Mouse (Mus musculus): ENCODE results near the gene Tmem51. TPM values are rescaled to one million over a fixed set of nuclear protein-coding genes. Genes with fewer than 3 reads are reported as not detected.
A peak's percentile ranks its signal among the peaks of the same experiment; 100 is the strongest.
"Not testable (repeated sequence)": the region's sequence is repeated elsewhere in the genome, so short reads cannot be mapped to it uniquely, and the experiment has no call there.

Tmem51 gene
- total RNA-seq, 1 experiment = 13.6 TPM

DNA sequence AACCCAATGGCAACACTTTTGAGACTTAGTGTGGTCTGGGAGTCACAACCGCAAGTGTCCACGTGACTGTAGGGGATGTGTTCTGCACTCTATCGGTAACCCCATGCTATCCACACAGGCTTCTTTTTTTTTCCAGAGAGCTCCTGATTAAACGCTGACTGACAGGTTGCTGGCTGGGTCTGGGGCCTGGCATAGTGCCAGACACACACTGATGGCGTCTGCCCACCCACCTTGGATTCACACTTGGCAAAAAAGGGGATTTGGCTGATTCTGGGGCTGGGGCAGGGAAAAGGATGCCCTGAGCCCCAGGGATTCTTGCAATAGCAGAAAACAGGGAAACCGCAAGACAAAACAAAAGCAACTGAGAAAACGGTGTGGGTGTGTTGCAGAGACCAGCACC, 88.0 kb downstream of the Tmem51 start:
- Histone ChIP-seq H3K27ac (ENCODE audit: insufficient read depth, low read depth, low read length, poor library complexity, severe bottlenecking) (no peak overlapping the region), H3K9me3 (ENCODE audit: control insufficient read depth, insufficient read depth, low read depth, low read length) (no peaks in the 10 kb centered on the region), H3K4me3 (ENCODE audit: insufficient read depth in 1 of 2, low read depth in 1 of 2, low read length in 2 of 2, poor library complexity in 1 of 2, severe bottlenecking in 1 of 2) (no peak overlapping the region), H3K9ac (ENCODE audit: insufficient read depth, low read depth, low read length, poor library complexity, severe bottlenecking) (no peak overlapping the region), H3K4me1 (ENCODE audit: control insufficient read depth in 2 of 2, insufficient read depth in 2 of 2, low read length in 2 of 2, poor library complexity in 1 of 2) (peaks cover 0 to 20% of the 10 kb centered on the region in 2 experiments; a peak in 1 of 4 replicates), H3K36me3 (ENCODE audit: control insufficient read depth, insufficient read depth, low read length, poor library complexity, severe bottlenecking) (no peaks in the 10 kb centered on the region)
- in situ Hi-C loops (cut with MboI; ENCODE audit: low sequenced_read_pairs in 2 of 2, unreplicated experiment in 2 of 2) = no loop called here
- no peak for TF ChIP-seq HCFC1 (IDR thresholded peaks at IDR 0.05; ENCODE audit: borderline replicate concordance, insufficient read depth, low read length)
- no peak for TF ChIP-seq CHD2 (IDR thresholded peaks at IDR 0.05; ENCODE audit: low read depth, low read length)
- TF ChIP-seq ZNF384 (IDR thresholded peaks at IDR 0.05; ENCODE audit: low read depth, low read length) = no peak
- no peak for TF ChIP-seq ZC3H11A (IDR thresholded peaks at IDR 0.05; ENCODE audit: borderline replicate concordance, low read depth, low read length)
- no peak for TF ChIP-seq MAFK (IDR thresholded peaks at IDR 0.05; ENCODE audit: insufficient read depth, low read depth, low read length)
- DNase-seq (ENCODE audit: low read depth, low spot score) = no peak

DNA sequence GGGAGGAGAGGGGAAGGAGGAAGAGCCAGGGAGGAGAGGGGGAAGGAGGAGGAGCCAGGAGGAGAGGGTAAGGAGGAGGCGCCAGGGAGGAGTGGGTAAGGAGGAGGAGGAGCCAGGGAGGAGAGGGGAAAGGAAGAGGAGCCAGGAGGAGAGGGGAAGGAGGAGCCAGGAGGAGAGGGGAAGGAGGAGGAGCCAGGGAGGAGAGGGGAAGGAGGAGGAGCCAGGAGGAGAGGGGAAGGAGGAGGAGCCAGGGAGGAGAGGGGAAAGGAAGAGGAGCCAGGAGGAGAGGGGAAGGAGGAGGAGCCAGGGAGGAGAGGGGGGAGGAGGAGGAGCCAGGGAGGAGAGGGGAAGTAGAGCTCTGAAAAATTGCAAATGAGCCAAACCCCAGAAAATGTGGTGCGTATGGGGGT, 90.0 kb downstream of the Tmem51 start:
- peaks cover 0 to 15% of the 10 kb centered on the region in 2 experiments; a peak in 1 of 4 replicates for H3K4me1 ChIP-seq (ENCODE audit: control insufficient read depth in 2 of 2, insufficient read depth in 2 of 2, low read length in 2 of 2, poor library complexity in 1 of 2)
- H3K27ac ChIP-seq (ENCODE audit: insufficient read depth, low read depth, low read length, poor library complexity, severe bottlenecking); in situ Hi-C loops (cut with MboI; ENCODE audit: low sequenced_read_pairs in 2 of 2, unreplicated experiment in 2 of 2); H3K9me3 ChIP-seq (ENCODE audit: control insufficient read depth, insufficient read depth, low read depth, low read length); H3K4me3 ChIP-seq (ENCODE audit: insufficient read depth in 1 of 2, low read depth in 1 of 2, low read length in 2 of 2, poor library complexity in 1 of 2, severe bottlenecking in 1 of 2); H3K9ac ChIP-seq (ENCODE audit: insufficient read depth, low read depth, low read length, poor library complexity, severe bottlenecking); H3K36me3 ChIP-seq (ENCODE audit: control insufficient read depth, insufficient read depth, low read length, poor library complexity, severe bottlenecking): not testable (repeated sequence)
- peak; percentile 85 for DNase-seq (ENCODE audit: low read depth, low spot score)

DNA sequence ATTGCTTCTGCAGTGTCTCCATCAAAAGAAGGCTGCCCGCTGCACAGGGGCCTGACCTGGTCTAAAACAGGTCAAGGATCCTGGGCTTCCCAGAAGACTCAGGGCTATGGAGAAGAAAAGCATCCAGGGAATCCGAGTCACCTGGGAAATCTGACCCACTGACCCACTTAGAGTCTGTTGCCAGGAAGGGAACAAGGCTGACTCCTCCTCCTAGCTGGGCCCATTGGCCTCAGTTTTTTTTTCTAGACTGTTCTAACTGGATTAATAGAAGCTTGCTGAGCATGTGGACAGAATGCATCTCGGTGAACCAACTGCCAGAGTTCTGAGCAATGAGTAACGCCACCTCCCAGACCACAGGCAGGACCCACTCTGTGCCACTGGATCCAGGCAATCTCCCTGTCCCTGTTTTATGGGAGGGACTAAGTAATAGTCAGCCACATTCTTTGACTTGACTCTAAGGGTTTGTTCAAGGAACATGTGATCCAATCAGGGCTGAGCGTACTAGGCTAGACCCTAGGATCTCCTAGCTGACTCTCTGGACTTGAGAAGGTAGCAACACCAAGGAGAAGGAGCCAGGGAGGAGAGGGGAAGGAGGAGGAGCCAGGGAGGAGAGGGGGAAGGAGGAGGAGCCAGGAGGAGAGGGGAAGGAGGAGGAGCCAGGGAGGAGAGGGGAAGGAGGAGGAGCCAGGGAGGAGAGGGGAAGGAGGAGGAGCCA, 90.6 kb downstream of the Tmem51 start:
- TF ChIP-seq HCFC1 (IDR thresholded peaks at IDR 0.05; ENCODE audit: borderline replicate concordance, insufficient read depth, low read length) = no peak
- no peak for TF ChIP-seq MAFK (IDR thresholded peaks at IDR 0.05; ENCODE audit: insufficient read depth, low read depth, low read length)
- TF ChIP-seq ZNF384 (IDR thresholded peaks at IDR 0.05; ENCODE audit: low read depth, low read length) = 0 out of 2 replicates have a peak, but pooled peaks have one; percentile 22
- TF ChIP-seq CHD2 (IDR thresholded peaks at IDR 0.05; ENCODE audit: low read depth, low read length) = no peak
- TF ChIP-seq ZC3H11A (IDR thresholded peaks at IDR 0.05; ENCODE audit: borderline replicate concordance, low read depth, low read length) = no peak

DNA sequence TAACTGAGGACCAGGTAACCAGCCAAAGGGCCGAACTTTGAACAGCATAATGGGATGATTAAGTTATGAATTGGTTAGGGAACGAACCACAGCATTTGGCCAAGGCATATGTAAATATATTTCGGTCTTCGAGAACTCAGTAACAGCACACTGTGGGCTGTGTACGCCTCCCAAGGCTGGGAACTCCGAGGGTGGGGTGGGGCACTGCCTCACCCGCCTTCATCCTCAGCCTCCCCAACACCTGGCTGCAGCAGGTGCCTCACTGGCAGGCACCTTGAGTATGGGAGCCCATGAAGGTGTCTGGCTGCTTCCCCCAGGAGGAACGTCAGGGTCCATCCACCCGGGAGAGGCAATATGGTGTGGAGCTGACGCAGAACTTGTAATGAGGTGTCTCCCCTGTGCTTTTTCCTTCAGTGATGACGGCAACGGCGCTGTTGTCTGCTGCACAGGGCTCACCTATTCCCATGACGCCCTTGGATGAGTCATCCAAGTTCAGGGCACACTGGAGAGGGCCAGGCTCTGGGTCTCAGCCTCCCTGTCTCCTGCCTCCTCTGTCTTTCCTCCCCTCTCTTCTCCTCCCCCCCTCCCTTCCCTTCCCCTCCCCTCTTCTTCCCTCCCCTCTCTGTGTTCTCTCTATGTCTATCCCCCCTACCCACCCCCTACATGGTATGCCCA, 91.4 kb downstream of the Tmem51 start:
- TF ChIP-seq ZNF384 (IDR thresholded peaks at IDR 0.05; ENCODE audit: low read depth, low read length) (no peak), MAFK (IDR thresholded peaks at IDR 0.05; ENCODE audit: insufficient read depth, low read depth, low read length) (no peak), ZC3H11A (IDR thresholded peaks at IDR 0.05; ENCODE audit: borderline replicate concordance, low read depth, low read length) (no peak), HCFC1 (IDR thresholded peaks at IDR 0.05; ENCODE audit: borderline replicate concordance, insufficient read depth, low read length) (no peak), CHD2 (IDR thresholded peaks at IDR 0.05; ENCODE audit: low read depth, low read length) (no peak)
- in situ Hi-C loops (cut with MboI; ENCODE audit: low sequenced_read_pairs in 2 of 2, unreplicated experiment in 2 of 2) = no loop called here
- no peaks in the 10 kb centered on the region for H3K9me3 ChIP-seq (ENCODE audit: control insufficient read depth, insufficient read depth, low read depth, low read length)
- H3K36me3 ChIP-seq (ENCODE audit: control insufficient read depth, insufficient read depth, low read length, poor library complexity, severe bottlenecking) = no peaks in the 10 kb centered on the region
- H3K4me3 ChIP-seq (ENCODE audit: insufficient read depth in 1 of 2, low read depth in 1 of 2, low read length in 2 of 2, poor library complexity in 1 of 2, severe bottlenecking in 1 of 2) = no peak overlapping the region
- no peak overlapping the region for H3K27ac ChIP-seq (ENCODE audit: insufficient read depth, low read depth, low read length, poor library complexity, severe bottlenecking)
- peaks cover 0 to 15% of the 10 kb centered on the region in 2 experiments; a peak in 1 of 4 replicates for H3K4me1 ChIP-seq (ENCODE audit: control insufficient read depth in 2 of 2, insufficient read depth in 2 of 2, low read length in 2 of 2, poor library complexity in 1 of 2)
- H3K9ac ChIP-seq (ENCODE audit: insufficient read depth, low read depth, low read length, poor library complexity, severe bottlenecking) = no peak overlapping the region
- no peak for DNase-seq (ENCODE audit: low read depth, low spot score)

More for the DNA sequence above, 90.6 kb downstream of the Tmem51 start:
- in situ Hi-C loops (cut with MboI; ENCODE audit: low sequenced_read_pairs in 2 of 2, unreplicated experiment in 2 of 2) = no loop called here
- no peaks in the 10 kb centered on the region for H3K9me3 ChIP-seq (ENCODE audit: control insufficient read depth, insufficient read depth, low read depth, low read length)
- no peaks in the 10 kb centered on the region for H3K36me3 ChIP-seq (ENCODE audit: control insufficient read depth, insufficient read depth, low read length, poor library complexity, severe bottlenecking)
- H3K4me3 ChIP-seq (ENCODE audit: insufficient read depth in 1 of 2, low read depth in 1 of 2, low read length in 2 of 2, poor library complexity in 1 of 2, severe bottlenecking in 1 of 2) = no peak overlapping the region
- DNase-seq (ENCODE audit: low read depth, low spot score) = peak; percentile 62
- no peak overlapping the region for H3K27ac ChIP-seq (ENCODE audit: insufficient read depth, low read depth, low read length, poor library complexity, severe bottlenecking)
- H3K4me1 ChIP-seq (ENCODE audit: control insufficient read depth in 2 of 2, insufficient read depth in 2 of 2, low read length in 2 of 2, poor library complexity in 1 of 2) = peaks cover 0 to 15% of the 10 kb centered on the region in 2 experiments; a peak in 1 of 4 replicates
- no peak overlapping the region for H3K9ac ChIP-seq (ENCODE audit: insufficient read depth, low read depth, low read length, poor library complexity, severe bottlenecking)
